Mouse (Mus musculus) liver, adult 2 months (tissue): ENCODE data around the gene Stap2.

ENCODE experiments used
- CTCF ChIP-seq: fragments of 200-500 bp; IDR thresholded peaks from 2 replicates; pipeline ENCODE4 v1.5.1; 2011; ENCODE audit warnings: low read depth, low read length, control low read depth
- POLR2A ChIP-seq: fragments of 200-500 bp; IDR thresholded peaks from 2 replicates; pipeline ENCODE4 v1.6.1; 2011; ENCODE audit warnings: low read length, control low read depth; ENCODE audit not compliant: insufficient read depth; ENCODE audit errors: extremely low read depth

DNA sequence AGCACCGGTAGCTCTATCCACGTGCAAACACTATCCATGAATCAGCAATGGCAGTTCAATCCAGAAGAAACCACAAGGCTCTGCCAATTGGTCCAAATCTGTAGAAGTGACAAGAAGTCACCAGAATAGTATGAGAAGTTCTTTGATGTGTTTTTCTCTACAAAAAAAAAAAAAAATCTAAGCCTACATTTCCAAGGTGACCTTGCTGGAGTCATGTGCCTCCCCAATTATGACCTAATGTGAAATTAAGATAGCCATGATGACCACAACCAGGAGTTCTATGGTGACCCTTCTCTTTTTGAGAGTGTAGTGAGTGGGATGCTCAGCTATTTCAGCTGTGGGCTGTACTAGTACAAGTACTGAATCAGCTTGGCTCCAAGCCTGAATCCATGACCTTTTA lies 56.0 kb downstream of the Stap2 start, which contains the start of gene Zfp119b:
- no peak for TF ChIP-seq CTCF
- no peak for TF ChIP-seq POLR2A
